Mouse (Mus musculus) CH12.LX (cell line): Measurements from ENCODE around the gene Gng3. TPM values are rescaled to one million over a fixed set of nuclear protein-coding genes. Genes with fewer than 3 reads are reported as not detected.

Source experiments
- DNase-seq: peaks from one replicate; pipeline ENCODE4 v3.0.0-alpha.2; 2013; ENCODE audit errors: extremely low read depth
- H3K27ac ChIP-seq: 2 replicates; pipeline ENCODE4 v1.5.1; 2012; ENCODE audit warnings: low read depth, mild to moderate bottlenecking, control low read depth, moderate library complexity; ENCODE audit not compliant: insufficient read depth
- H3K27me3 ChIP-seq: replicated peaks from 2 replicates; pipeline ENCODE3; 2012; ENCODE audit warnings: inconsistent platforms
- H3K36me3 ChIP-seq, 2 experiments: replicated peaks in 1 of 2; 2 replicates each; pipeline versions ENCODE3 to v1.6.1; 2012; ENCODE audit warnings: inconsistent platforms in 1 of 2, low read length in 1 of 2, mild to moderate bottlenecking in 1 of 2, mixed read lengths in 1 of 2, moderate library complexity in 1 of 2; ENCODE audit not compliant: control insufficient read depth in 1 of 2, insufficient read depth in 1 of 2
- H3K4me1 ChIP-seq, 2 experiments: 2 replicates each; pipeline ENCODE4 v1.6.1; 2012; ENCODE audit warnings: inconsistent platforms in 1 of 2, moderate library complexity in 1 of 2; ENCODE audit not compliant: insufficient read depth in 2 of 2, control insufficient read depth in 1 of 2
- H3K4me2 ChIP-seq: 2 replicates; pipeline ENCODE4 v1.6.1; 2012; ENCODE audit warnings: low read depth, mild to moderate bottlenecking, control low read depth; ENCODE audit not compliant: poor library complexity, insufficient read depth, severe bottlenecking
- H3K4me3 ChIP-seq, 3 experiments: fragments of 150-350 bp in 1 of 3; sonication (generic) in 1 of 3; replicated peaks in 1 of 3; 2 replicates each; pipeline versions ENCODE3 to v1.5.1; 2011 to 2012; ENCODE audit warnings: low read depth in 2 of 3, low read length in 2 of 3, mild to moderate bottlenecking in 2 of 3, moderate library complexity in 2 of 3, control low read depth in 1 of 3, improper control_type of control experiment in 1 of 3, inconsistent platforms in 1 of 3, mixed read lengths in 1 of 3; ENCODE audit not compliant: poor library complexity in 1 of 3
- H3K79me2 ChIP-seq: replicated peaks from 2 replicates; pipeline ENCODE4 v1.6.1; 2012; ENCODE audit warnings: mild to moderate bottlenecking, moderate library complexity; ENCODE audit not compliant: control insufficient read depth, poor library complexity, insufficient read depth, severe bottlenecking; ENCODE audit errors: extremely low read depth
- H3K9ac ChIP-seq: 2 replicates; pipeline ENCODE4 v1.6.1; 2012; ENCODE audit warnings: low read depth, mild to moderate bottlenecking, control low read depth, moderate library complexity; ENCODE audit not compliant: insufficient read depth
- H3K9me3 ChIP-seq: replicated peaks from 2 replicates; pipeline ENCODE3; 2012; ENCODE audit warnings: low read length, inconsistent platforms, mixed read lengths
- BHLHE40 ChIP-seq: IDR thresholded peaks from 2 replicates; pipeline ENCODE4 v1.6.1; 2011; ENCODE audit warnings: mild to moderate bottlenecking, low read depth, low read length, improper control_type of control experiment
- CHD1 ChIP-seq: IDR thresholded peaks from 2 replicates; pipeline ENCODE4 v1.6.1; 2012; ENCODE audit warnings: low read depth, low read length, improper control_type of control experiment, inconsistent platforms
- CTCF ChIP-seq, 2 experiments: IDR thresholded peaks in 1 of 2; conservative IDR thresholded peaks in 1 of 2; 2 replicates each; pipeline ENCODE4 v1.5.1; 2011 to 2012; ENCODE audit warnings: low read depth in 2 of 2, low read length in 2 of 2, improper control_type of control experiment in 1 of 2, inconsistent platforms in 1 of 2, mild to moderate bottlenecking in 1 of 2, moderate library complexity in 1 of 2
- E2F4 ChIP-seq: IDR thresholded peaks from 2 replicates; pipeline ENCODE4 v1.6.1; 2011; ENCODE audit warnings: low read depth, low read length, improper control_type of control experiment; ENCODE audit not compliant: insufficient replicate concordance
- HCFC1 ChIP-seq: IDR thresholded peaks from 2 replicates; pipeline ENCODE4 v1.6.1; 2012; ENCODE audit warnings: low read depth, mild to moderate bottlenecking, inconsistent platforms, low read length, improper control_type of control experiment
- IRF4 ChIP-seq: IDR thresholded peaks from 2 replicates; pipeline ENCODE4 v1.6.1; 2014; ENCODE audit warnings: low read depth, mild to moderate bottlenecking, inconsistent platforms, low read length, improper control_type of control experiment
- JUN ChIP-seq: IDR thresholded peaks from 2 replicates; pipeline ENCODE4 v1.6.1; 2011; ENCODE audit warnings: low read depth, mild to moderate bottlenecking, low read length, improper control_type of control experiment, moderate library complexity; ENCODE audit not compliant: insufficient read depth
- JUND ChIP-seq: conservative IDR thresholded peaks from 2 replicates; pipeline ENCODE4 v1.6.1; 2011; ENCODE audit warnings: low read depth, low read length, improper control_type of control experiment
- MAFK ChIP-seq: IDR thresholded peaks from 2 replicates; pipeline ENCODE4 v1.6.1; 2011; ENCODE audit warnings: low read length, improper control_type of control experiment; ENCODE audit not compliant: insufficient replicate concordance
- MAX ChIP-seq: IDR thresholded peaks from 2 replicates; pipeline ENCODE4 v1.6.1; 2011; ENCODE audit warnings: low read length, improper control_type of control experiment
- MAZ ChIP-seq: IDR thresholded peaks from 2 replicates; pipeline ENCODE4 v1.6.1; 2012; ENCODE audit warnings: low read depth, mild to moderate bottlenecking, inconsistent platforms, low read length, improper control_type of control experiment, moderate library complexity
- NELFE ChIP-seq: IDR thresholded peaks from 2 replicates; pipeline ENCODE4 v1.6.1; 2011; ENCODE audit warnings: low read depth, low read length, improper control_type of control experiment
- NRF1 ChIP-seq: IDR thresholded peaks from 2 replicates; pipeline ENCODE4 v1.6.1; 2014; ENCODE audit warnings: low read depth, mild to moderate bottlenecking, inconsistent platforms, low read length, improper control_type of control experiment, moderate library complexity
- POLR2AphosphoS2 ChIP-seq: IDR thresholded peaks from 2 replicates; pipeline ENCODE4 v1.6.1; 2011; ENCODE audit warnings: low read depth, low read length, improper control_type of control experiment
- RAD21 ChIP-seq: IDR thresholded peaks from 2 replicates; pipeline ENCODE4 v1.6.1; 2011; ENCODE audit warnings: low read depth, mild to moderate bottlenecking, low read length, improper control_type of control experiment, moderate library complexity
- RCOR1 ChIP-seq: conservative IDR thresholded peaks from 2 replicates; pipeline ENCODE4 v1.6.1; 2012; ENCODE audit warnings: low read depth, mild to moderate bottlenecking, inconsistent platforms, low read length, improper control_type of control experiment
- TBP ChIP-seq: conservative IDR thresholded peaks from 2 replicates; pipeline ENCODE4 v1.6.1; 2011; ENCODE audit warnings: low read depth, low read length, improper control_type of control experiment
- TCF12 ChIP-seq: IDR thresholded peaks from 2 replicates; pipeline ENCODE4 v1.6.1; 2014; ENCODE audit warnings: low read depth, mild to moderate bottlenecking, inconsistent platforms, low read length, improper control_type of control experiment
- UBTF ChIP-seq: IDR thresholded peaks from 2 replicates; pipeline ENCODE4 v1.6.1; 2012; ENCODE audit warnings: low read depth, mild to moderate bottlenecking, inconsistent platforms, low read length, improper control_type of control experiment, moderate library complexity
- USF1 ChIP-seq: IDR thresholded peaks from 2 replicates; pipeline ENCODE4 v1.6.1; 2014; ENCODE audit warnings: low read depth, mild to moderate bottlenecking, inconsistent platforms, low read length, improper control_type of control experiment
- USF2 ChIP-seq: conservative IDR thresholded peaks from 2 replicates; pipeline ENCODE4 v1.6.1; 2011; ENCODE audit warnings: low read depth, low read length, improper control_type of control experiment
- ZC3H11A ChIP-seq: IDR thresholded peaks from 2 replicates; pipeline ENCODE4 v1.6.1; 2012; ENCODE audit warnings: low read depth, mild to moderate bottlenecking, inconsistent platforms, low read length, improper control_type of control experiment
- ZKSCAN1 ChIP-seq: IDR thresholded peaks from 2 replicates; pipeline ENCODE4 v1.6.1; 2012; ENCODE audit warnings: low read depth, inconsistent platforms, low read length, improper control_type of control experiment, borderline replicate concordance
- ZMIZ1 ChIP-seq: IDR thresholded peaks from 2 replicates; pipeline ENCODE4 v1.6.1; 2012; ENCODE audit warnings: low read depth, mild to moderate bottlenecking, inconsistent platforms, low read length, improper control_type of control experiment
- dilution Hi-C: fragments of 300-500 bp; cut with MboI; formaldehyde crosslinking; loops from 2 replicates; pipeline ENCODE4 v1.14.3; 2020; ENCODE audit warnings: low sequenced_read_pairs; ENCODE audit not compliant: extremely low pct_unique_long_range_greater_than_20kb, extremely low pct_ligation_motif_present
- in situ Hi-C: fragments of 300-500 bp; cut with MboI; formaldehyde crosslinking; loops from 3 replicates; pipeline ENCODE4 v1.14.3; 2019; ENCODE audit warnings: low sequenced_read_pairs, low pct_ligation_motif_present, low pct_unique_long_range_greater_than_20kb, mixed read lengths
- polyA plus RNA-seq: library from polyadenylated mRNA; unstranded; fragments of >175 nt; gene quantifications from 2 replicates; pipeline ENCODE4 v1.2.1, GENCODE M21; 2012; ENCODE audit warnings: low read depth; ENCODE audit not compliant: insufficient read length
- total RNA-seq, 2 experiments: library from RNA; depleted of rRNA; stranded (reverse); fragments of 300-350 nt in 1 of 2; fragments of >200 nt in 1 of 2; gene quantifications; 2 replicates each; pipeline ENCODE4 v1.2.3; 2012 to 2014

The Gng3 gene
- total and polyA plus RNA-seq, 3 experiments: 0.56 to 10.3 (median 6.1) TPM

DNA sequence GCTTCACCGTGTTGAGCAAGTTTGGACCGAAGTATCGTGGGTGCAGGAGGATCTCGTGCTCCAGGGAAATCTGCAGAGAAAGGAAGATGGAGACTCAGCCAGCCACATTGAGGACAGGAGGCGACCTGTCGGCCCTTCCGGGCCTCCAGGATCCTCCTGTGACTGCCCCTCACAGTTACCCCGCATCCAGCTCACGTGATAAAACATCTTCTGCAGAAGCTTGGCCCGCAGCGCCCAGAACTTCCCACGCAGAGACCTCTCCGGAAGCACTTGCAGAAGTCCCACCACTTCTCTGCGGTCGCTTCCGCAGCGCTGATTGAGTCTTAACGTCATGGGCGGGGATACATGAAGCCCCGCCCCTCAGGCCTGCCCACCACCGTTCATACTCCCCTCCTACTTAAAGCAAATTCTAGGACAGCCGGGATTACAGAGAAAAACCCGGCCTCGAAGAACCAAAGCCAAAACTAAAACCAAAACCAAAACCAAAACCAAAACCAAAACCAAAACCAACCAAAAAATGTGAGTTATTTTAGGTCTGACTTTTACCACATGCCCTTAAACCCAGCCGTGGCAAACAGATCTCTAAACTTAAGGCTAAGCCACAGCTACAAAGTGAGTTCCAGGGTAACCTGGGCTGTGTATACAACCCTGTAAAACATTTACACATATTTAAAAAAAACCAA lies 40.6 kb downstream of the Gng3 start, which contains the start of gene Polr2g (continued):
- TF ChIP-seq IRF4 (peak; percentile 80), MAFK (no peak), RAD21 (no peak), ZC3H11A (no peak), ZKSCAN1 (no peak), NELFE (peak; percentile 90), E2F4 (no peak; the same call in 1 of the 2 replicates), TCF12 (peak; percentile 96), BHLHE40 (peak; percentile 83)

GRCm38 (mm10) chr19:8790171-8790570 lies 48.8 kb downstream of the Gng3 start:
- TF ChIP-seq CTCF (conservative IDR thresholded peaks at IDR 0.05 in 1 of 2, IDR thresholded peaks at IDR 0.05 in 1 of 2; ENCODE audit: low read depth in 2 of 2, low read length in 2 of 2): no peak
- TF ChIP-seq IRF4: no peak
- TF ChIP-seq NELFE: no peak
- TF ChIP-seq MAX: no peak
- no peak for TF ChIP-seq JUND
- TF ChIP-seq ZMIZ1: no peak
- TF ChIP-seq USF2: no peak
- no peak for TF ChIP-seq JUN
- TF ChIP-seq RAD21: no peak
- no peak for TF ChIP-seq NRF1
- TF ChIP-seq ZKSCAN1: no peak
- TF ChIP-seq MAZ: no peak
- no peak for TF ChIP-seq UBTF
- no peak for TF ChIP-seq RCOR1
- TF ChIP-seq HCFC1: no peak
- no peak for TF ChIP-seq TBP
- no peak for TF ChIP-seq POLR2AphosphoS2
- no peak for TF ChIP-seq CHD1
- no peak for TF ChIP-seq USF1
- TF ChIP-seq E2F4: no peak
- peaks cover 15% of the 10 kb centered on the region for H3K9me3 ChIP-seq
- no peak overlapping the region for H3K4me2 ChIP-seq
- no peak overlapping the region for H3K4me3 ChIP-seq
- no peak overlapping the region for H3K9ac ChIP-seq
- peaks cover 1 to 9% of the 10 kb centered on the region in 2 experiments; a peak in 3 of 4 replicates for H3K4me1 ChIP-seq
- no peak overlapping the region for H3K27ac ChIP-seq
- H3K36me3 ChIP-seq: peaks cover 21 to 41% of the 10 kb centered on the region in 2 experiments
- in situ Hi-C loops (no loop called here), dilution Hi-C loops (no loop called here)
- H3K27me3 ChIP-seq: no peaks in the 10 kb centered on the region
- DNase-seq: no peak
- peaks cover 1% of the 10 kb centered on the region for H3K79me2 ChIP-seq
